In genomic region chr4:3497392-3497791, GRCm38 (mm10) we compare ENCODE assay signal across 7 mouse cellular contexts.
DNase-seq lines count a peak whose midpoint lies in the region; ATAC-seq and TF ChIP-seq lines count a peak whose summit lies in the region.
"Not testable (repeated sequence)": the region's sequence is repeated elsewhere in the genome, so short reads cannot be mapped to it uniquely, and the experiment has no call there.

No protein-coding gene starts in this region.

- not testable (repeated sequence) for H3K9ac ChIP-seq in liver, embryonic 11.5 days (ENCODE audit: low read depth, low read length); liver, embryonic 13.5 days; liver, embryonic 15.5 days

- not testable (repeated sequence) for H3K27me3 ChIP-seq in G1E (ENCODE audit: insufficient read depth, low read length); liver, embryonic 11.5 days (replicated peaks; ENCODE audit: control insufficient read depth, insufficient read depth, low read length); liver, embryonic 13.5 days; liver, embryonic 15.5 days

- ATAC-seq in G1E (ENCODE audit: extremely low read depth, insufficient number of reproducible peaks, low FRiP score, poor library complexity, severe bottlenecking): peak; percentile 43
- ATAC-seq in granulocyte monocyte progenitor cell, adult 5-6 weeks (replicated peaks; ENCODE audit: poor library complexity, severe bottlenecking): peak; percentile 34
- ATAC-seq in liver, embryonic 11.5 days (replicated peaks; ENCODE audit: low FRiP score): peak; percentile 83
- peak; percentile 77 for ATAC-seq in liver, embryonic 13.5 days (ENCODE audit: low read depth)
- ATAC-seq in liver, embryonic 15.5 days (ENCODE audit: insufficient read depth): peak; percentile 43
- peak; percentile 49 for ATAC-seq in megakaryocyte, adult 5-6 weeks (ENCODE audit: poor library complexity, severe bottlenecking)
- ATAC-seq in megakaryocyte-erythroid progenitor cell, adult 5-6 weeks (replicated peaks; ENCODE audit: low FRiP score, low TSS enrichment, poor library complexity, severe bottlenecking): peak; percentile 67

- not testable (repeated sequence) for H3K27ac ChIP-seq in liver, embryonic 11.5 days (ENCODE audit: low read depth, low read length); liver, embryonic 13.5 days; liver, embryonic 15.5 days (replicated peaks)

- WGBS in liver, embryonic 11.5 days: no CpG with 5 or more reads among the region's 3 CpGs
- no CpG with 5 or more reads among the region's 3 CpGs for WGBS in liver, embryonic 13.5 days (ENCODE audit: insufficient replicate concordance)
- no CpG with 5 or more reads among the region's 3 CpGs for WGBS in liver, embryonic 15.5 days (ENCODE audit: insufficient replicate concordance)

- H3K9me3 ChIP-seq in G1E (replicated peaks); liver, embryonic 11.5 days (ENCODE audit: control insufficient read depth, low read length); liver, embryonic 13.5 days (replicated peaks); liver, embryonic 15.5 days (replicated peaks): not testable (repeated sequence)

- H3K4me2 ChIP-seq in liver, embryonic 11.5 days; liver, embryonic 13.5 days; liver, embryonic 15.5 days: not testable (repeated sequence)

- DNase-seq in G1E (ENCODE audit: low spot score); liver, embryonic 11.5 days (ENCODE audit: low spot score); liver, embryonic 13.5 days: not testable (repeated sequence)

- H3K4me3 ChIP-seq in G1E (ENCODE audit: low read depth, low read length); liver, embryonic 11.5 days (ENCODE audit: low read depth, low read length); liver, embryonic 13.5 days (replicated peaks); liver, embryonic 15.5 days (replicated peaks): not testable (repeated sequence)

- H3K36me3 ChIP-seq in G1E (replicated peaks); liver, embryonic 11.5 days (ENCODE audit: control insufficient read depth, insufficient read depth, low read length); liver, embryonic 13.5 days; liver, embryonic 15.5 days (replicated peaks): not testable (repeated sequence)

- not testable (repeated sequence) for TF ChIP-seq CTCF in G1E (IDR thresholded peaks at IDR 0.05; ENCODE audit: low read depth, low read length)

- H3K4me1 ChIP-seq in G1E (ENCODE audit: insufficient read depth, low read depth, low read length); liver, embryonic 11.5 days (replicated peaks; ENCODE audit: control insufficient read depth, insufficient read depth, low read length); liver, embryonic 13.5 days (replicated peaks); liver, embryonic 15.5 days (replicated peaks): not testable (repeated sequence)
